Mouse (Mus musculus) kidney, embryonic 16.5 days (tissue): ENCODE results near the gene Dnmt3a. TPM values are rescaled to one million over a fixed set of nuclear protein-coding genes. Genes with fewer than 3 reads are reported as not detected.
"Not testable (repeated sequence)": the region's sequence is repeated elsewhere in the genome, so short reads cannot be mapped to it uniquely, and the experiment has no call there.

Experiments
- ATAC-seq: fragments of 200-750 bp; cut with Nextera tagmentation; 2 replicates; pipeline ENCODE4 v1.8.0; 2017; ENCODE audit warnings: moderate TSS enrichment; ENCODE audit not compliant: low FRiP score, low TSS enrichment
- H3K27ac ChIP-seq: fragments of 300-500 bp; sonication (generic); 2 replicates; pipeline ENCODE4 v1.5.1; 2014; ENCODE audit warnings: low read length
- H3K27me3 ChIP-seq: fragments of 300-500 bp; sonication (generic); 2 replicates; pipeline ENCODE4 v1.6.1; 2014; ENCODE audit warnings: low read length, control low read depth, mixed read lengths; ENCODE audit not compliant: insufficient read depth
- H3K36me3 ChIP-seq: fragments of 300-500 bp; sonication (generic); 2 replicates; pipeline ENCODE4 v1.6.1; 2014; ENCODE audit warnings: low read length, control low read depth, mixed read lengths; ENCODE audit not compliant: insufficient read depth
- H3K4me1 ChIP-seq: fragments of 300-500 bp; sonication (generic); 2 replicates; pipeline ENCODE4 v1.6.1; 2014; ENCODE audit warnings: low read length, control low read depth, mixed read lengths; ENCODE audit not compliant: insufficient read depth
- H3K4me2 ChIP-seq: fragments of 300-500 bp; sonication (generic); replicated peaks from 2 replicates; pipeline ENCODE4 v1.6.1; 2014; ENCODE audit warnings: low read depth, low read length
- H3K4me3 ChIP-seq: fragments of 300-500 bp; sonication (generic); 2 replicates; pipeline ENCODE4 v1.5.1; 2014; ENCODE audit warnings: mild to moderate bottlenecking, low read length
- H3K9ac ChIP-seq: fragments of 300-500 bp; sonication (generic); replicated peaks from 2 replicates; pipeline ENCODE4 v1.6.1; 2014; ENCODE audit warnings: low read length
- H3K9me3 ChIP-seq: fragments of 300-500 bp; sonication (generic); 2 replicates; pipeline ENCODE4 v1.6.1; 2016; ENCODE audit warnings: low read length, control low read depth
- WGBS: fragments of 180-500 bp; shearing (Covaris S2); extraction: QIAGEN DNeasy Blood & Tissue Kit; methylation state at CpG from one replicate; pipeline ENCODE4 v1.1.7; 2014; 5-methylcytosine and 5-hydroxymethylcytosine counted together
- polyA plus RNA-seq: library from polyadenylated mRNA; unstranded; fragments of >200 nt; fragmentation: Nextera tagmentation; extraction: Ambion mirVana; gene quantifications from 2 replicates; pipeline ENCODE4 v1.2.1, GENCODE M21; 2015

Gene Dnmt3a
- polyA plus RNA-seq, 1 experiment from 2014 or later = 88.1 TPM

DNA sequence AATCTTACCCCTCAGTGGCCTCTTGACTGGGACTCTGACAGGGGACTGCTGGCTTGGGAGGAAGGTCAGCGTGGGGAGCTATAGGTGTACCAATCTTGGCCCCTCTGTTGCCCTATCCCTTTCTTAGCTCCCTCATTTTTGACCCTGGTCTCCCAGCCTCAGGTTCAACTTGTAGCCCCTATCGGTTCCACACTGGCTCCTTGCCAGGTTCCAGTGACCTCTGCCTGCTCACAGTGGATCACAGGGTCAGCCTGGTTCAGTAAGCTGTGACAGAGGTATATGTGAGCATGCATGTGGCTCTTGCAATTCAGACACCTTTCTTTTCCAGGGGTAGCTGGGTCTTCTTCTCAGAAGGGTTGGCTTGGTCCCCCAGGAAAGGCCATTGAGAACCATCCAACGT is 110.0 kb downstream of the Dnmt3a start:
- H3K27ac ChIP-seq = no peak overlapping the region
- H3K4me2 ChIP-seq = no peak overlapping the region
- no peak for ATAC-seq
- no peaks in the 10 kb centered on the region for H3K27me3 ChIP-seq
- no peak overlapping the region for H3K9ac ChIP-seq
- peaks cover 6% of the 10 kb centered on the region; the same call in 1 of the 2 replicates for H3K36me3 ChIP-seq
- H3K4me1 ChIP-seq = peaks cover 9% of the 10 kb centered on the region
- 67% methylated on average over 3 of the region's 3 CpGs for WGBS
- no peak overlapping the region for H3K4me3 ChIP-seq
- H3K9me3 ChIP-seq = no peaks in the 10 kb centered on the region

DNA sequence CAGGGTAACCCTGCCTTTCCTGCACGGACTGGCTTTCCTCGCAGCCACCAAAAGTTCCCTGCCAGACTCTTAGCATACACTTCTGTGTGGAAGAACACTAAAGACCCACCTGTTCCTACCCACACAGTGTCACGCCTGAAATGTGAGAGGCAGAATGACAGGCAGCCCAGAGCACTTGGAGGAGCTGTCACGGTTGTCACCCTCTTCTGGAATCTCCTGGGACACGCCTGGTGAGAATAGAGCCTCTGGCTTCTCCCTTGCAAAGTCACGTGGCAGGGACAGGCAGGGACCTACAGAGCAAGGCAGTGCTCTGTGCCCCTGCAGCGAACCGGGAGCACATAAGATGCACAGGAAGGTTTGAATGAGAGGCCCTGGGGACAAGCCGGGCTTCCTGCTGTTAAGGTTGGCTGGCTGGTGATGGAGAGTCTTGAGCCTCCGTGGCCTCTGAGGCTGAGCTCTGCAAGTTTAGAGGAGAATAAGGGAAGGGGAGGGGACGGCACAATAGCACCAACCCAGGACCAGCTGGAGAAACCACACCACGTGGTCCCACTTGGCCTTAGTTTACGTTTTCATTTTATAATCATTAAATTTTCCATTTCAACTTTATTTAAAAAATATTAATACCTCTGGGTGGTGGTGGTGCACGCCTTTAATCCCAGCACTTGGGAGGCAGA is 112.0 kb downstream of the Dnmt3a start:
- Histone ChIP-seq H3K4me2 (peak overlapping the region; percentile 17), H3K9me3 (no peaks in the 10 kb centered on the region), H3K36me3 (peaks cover 6% of the 10 kb centered on the region; the same call in 1 of the 2 replicates), H3K4me1 (peaks cover 13% of the 10 kb centered on the region), H3K4me3 (no peak overlapping the region), H3K27ac (no peak overlapping the region), H3K9ac (0 out of 2 replicates have a peak overlapping the region, but pooled peaks have one; percentile 23), H3K27me3 (no peaks in the 10 kb centered on the region)
- WGBS = 22% methylated on average over 14 of the region's 14 CpGs
- peak; percentile 81 for ATAC-seq

DNA sequence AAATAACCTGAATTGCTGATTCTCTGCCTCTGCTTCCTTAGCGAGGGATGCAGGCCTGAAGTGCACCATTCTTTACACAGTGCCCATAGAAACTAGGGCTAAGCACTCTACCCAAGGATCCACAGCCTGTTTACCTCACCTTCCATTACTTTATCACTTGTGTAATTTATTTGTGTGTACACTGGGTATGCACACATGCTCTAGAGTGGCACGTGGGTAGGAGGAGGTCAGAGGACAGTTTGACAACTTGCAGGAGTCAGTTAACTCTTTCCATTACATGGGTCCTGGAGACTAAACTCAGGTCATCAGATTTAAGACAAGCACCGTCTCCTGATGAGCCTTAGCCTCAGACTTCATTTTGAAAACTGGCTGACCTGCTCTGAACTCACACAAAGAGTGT is 112.8 kb downstream of the Dnmt3a start:
- no peak overlapping the region for H3K4me2 ChIP-seq
- no peaks in the 10 kb centered on the region for H3K9me3 ChIP-seq
- no peak overlapping the region for H3K9ac ChIP-seq
- no peak for ATAC-seq
- H3K4me3 ChIP-seq = no peak overlapping the region
- peaks cover 13% of the 10 kb centered on the region for H3K4me1 ChIP-seq
- H3K27ac ChIP-seq = no peak overlapping the region
- 60% methylated on average over 3 of the region's 3 CpGs for WGBS
- peaks cover 6% of the 10 kb centered on the region; the same call in 1 of the 2 replicates for H3K36me3 ChIP-seq
- no peaks in the 10 kb centered on the region for H3K27me3 ChIP-seq

DNA sequence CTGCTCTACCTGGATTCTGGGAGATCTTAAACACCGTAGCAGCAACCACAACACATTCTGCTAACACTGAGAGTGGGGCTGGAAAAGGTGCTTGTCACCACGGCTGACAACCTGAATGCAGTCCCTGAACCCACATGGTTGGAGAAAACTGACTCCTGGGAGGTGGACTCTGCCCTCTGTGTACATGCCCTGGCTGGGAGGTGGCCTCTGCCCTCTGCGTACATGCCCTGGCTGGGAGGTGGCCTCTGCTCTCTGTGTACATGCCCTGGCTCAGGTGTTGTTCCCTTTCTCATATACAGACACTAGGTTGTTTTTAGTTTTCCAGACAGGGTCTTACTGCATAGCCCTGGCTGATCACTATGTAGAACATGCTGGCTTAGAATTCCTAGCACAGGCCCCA is 113.6 kb downstream of the Dnmt3a start:
- Histone ChIP-seq H3K4me2 (no peak overlapping the region), H3K4me3 (no peak overlapping the region), H3K9ac (no peak overlapping the region), H3K9me3 (no peaks in the 10 kb centered on the region), H3K27me3 (no peaks in the 10 kb centered on the region), H3K36me3 (peaks cover 5% of the 10 kb centered on the region; the same call in 1 of the 2 replicates), H3K4me1 (peaks cover 13% of the 10 kb centered on the region), H3K27ac (no peak overlapping the region)
- ATAC-seq = no peak
- 81% methylated on average over 3 of the region's 3 CpGs for whole genome bisulfite sequencing

DNA sequence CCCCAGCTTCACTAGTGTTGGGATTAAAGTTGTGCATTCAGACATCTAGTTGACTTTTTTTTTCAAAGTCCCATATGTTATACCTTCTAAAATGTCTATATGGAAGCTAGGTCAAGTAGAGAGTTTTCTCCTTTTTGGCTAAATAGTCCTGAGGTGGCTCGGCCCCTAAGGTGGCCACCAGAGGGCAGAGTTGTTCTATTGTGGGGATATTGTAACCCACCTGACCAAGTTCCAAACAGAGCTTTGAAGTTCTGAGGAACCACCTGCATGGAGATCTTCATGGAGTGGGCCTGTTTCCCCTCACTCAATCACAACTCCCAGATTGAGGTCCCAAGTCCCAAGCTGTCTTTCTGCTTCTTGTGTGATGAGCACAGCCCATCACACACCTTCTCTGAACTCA is 120.3 kb downstream of the Dnmt3a start:
- Histone ChIP-seq H3K27ac (no peak overlapping the region), H3K27me3 (no peaks in the 10 kb centered on the region), H3K4me2 (no peak overlapping the region), H3K36me3 (no peaks in the 10 kb centered on the region), H3K9ac (no peak overlapping the region), H3K9me3 (no peaks in the 10 kb centered on the region), H3K4me1 (0 out of 2 replicates have a peak, but pooled peaks cover 3% of the 10 kb centered on the region), H3K4me3 (no peak overlapping the region)
- WGBS = 0% methylated on average over 1 of the region's 1 CpGs
- ATAC-seq = peak; percentile 59; the same call in 1 of the 2 replicates

DNA sequence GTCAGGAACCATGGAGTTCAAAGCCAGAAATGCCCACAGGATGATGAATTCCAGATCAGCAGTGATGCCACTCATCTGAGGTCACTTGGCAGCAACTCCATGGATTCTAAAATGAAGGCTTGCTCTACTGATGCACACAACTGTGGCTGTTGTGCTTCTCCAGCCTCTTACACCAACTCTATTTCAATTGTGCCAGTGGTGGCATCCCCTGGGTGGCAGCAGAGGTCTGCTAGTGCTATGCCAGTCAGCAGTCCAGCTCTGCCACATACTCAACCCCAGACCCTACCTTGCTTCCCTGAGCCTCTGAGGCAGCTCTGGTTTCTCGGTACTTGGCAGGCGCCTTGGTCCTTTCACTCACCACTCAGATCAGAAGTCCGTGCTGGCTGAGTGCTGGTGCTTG is 123.0 kb downstream of the Dnmt3a start:
- Histone ChIP-seq H3K36me3 (no peaks in the 10 kb centered on the region), H3K27ac (no peak overlapping the region), H3K4me3 (no peak overlapping the region), H3K9me3 (no peaks in the 10 kb centered on the region), H3K4me2 (no peak overlapping the region), H3K27me3 (no peaks in the 10 kb centered on the region), H3K9ac (no peak overlapping the region), H3K4me1 (no peaks in the 10 kb centered on the region)
- 76% methylated on average over 3 of the region's 3 CpGs for WGBS
- no peak for ATAC-seq

DNA sequence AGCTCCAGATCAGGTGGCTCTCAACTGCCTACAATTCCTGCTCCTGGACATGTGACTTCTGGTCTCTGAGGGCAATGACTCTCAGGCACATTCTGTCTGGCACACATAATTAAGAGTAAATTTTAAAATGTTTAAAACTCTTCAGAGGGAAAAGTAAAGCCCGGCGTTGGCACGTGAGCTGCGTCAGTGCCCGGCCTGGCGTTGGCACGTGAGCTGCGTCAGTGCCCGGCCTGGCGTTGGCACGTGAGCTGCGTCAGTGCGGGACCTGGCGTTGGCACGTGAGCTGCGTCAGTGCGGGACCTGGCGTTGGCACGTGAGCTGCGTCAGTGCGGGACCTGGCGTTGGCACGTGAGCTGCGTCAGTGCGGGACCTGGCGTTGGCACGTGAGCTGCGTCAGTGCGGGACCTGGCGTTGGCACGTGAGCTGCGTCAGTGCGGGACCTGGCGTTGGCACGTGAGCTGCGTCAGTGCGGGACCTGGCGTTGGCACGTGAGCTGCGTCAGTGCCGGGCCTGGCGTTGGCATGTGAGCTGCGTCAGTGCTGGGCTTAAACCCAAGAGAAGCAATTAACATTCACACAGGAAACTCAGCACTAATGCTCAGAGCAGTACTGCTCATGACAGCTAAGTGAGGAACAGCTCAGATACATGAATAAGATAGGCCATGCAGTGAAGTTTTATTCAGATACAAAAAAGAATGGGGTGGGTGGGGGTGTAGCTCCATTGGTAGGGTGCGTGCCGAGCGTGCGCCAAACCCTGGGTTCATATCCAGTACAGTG is 124.5 kb downstream of the Dnmt3a start:
- 94% methylated on average over 34 of the region's 47 CpGs for WGBS
- ATAC-seq, H3K4me3 ChIP-seq, H3K4me2 ChIP-seq, H3K9me3 ChIP-seq, H3K27ac ChIP-seq, H3K4me1 ChIP-seq, H3K36me3 ChIP-seq, H3K27me3 ChIP-seq, H3K9ac ChIP-seq: not testable (repeated sequence)

DNA sequence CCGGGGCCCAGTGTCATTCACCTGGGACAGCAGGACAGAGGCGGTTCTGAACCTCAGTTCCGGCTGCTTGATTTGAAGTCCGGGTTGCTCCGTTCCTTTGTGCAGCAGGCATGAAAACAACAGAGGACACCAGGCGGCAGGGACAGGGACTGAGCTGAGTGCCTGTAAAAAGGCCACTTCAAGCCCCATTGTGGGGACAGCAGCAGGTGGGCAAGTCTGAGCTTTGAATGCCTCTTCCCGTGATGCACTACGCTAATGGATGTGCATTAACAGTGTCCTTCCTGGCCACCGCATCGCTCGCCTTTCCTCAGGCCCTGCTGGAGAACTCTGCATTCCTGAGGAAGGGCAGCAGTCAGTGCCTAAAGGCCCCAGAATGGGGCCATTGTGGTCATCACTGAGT is 136.2 kb downstream of the Dnmt3a start:
- 24% methylated on average over 11 of the region's 11 CpGs for WGBS
- no peaks in the 10 kb centered on the region for H3K27me3 ChIP-seq
- H3K4me3 ChIP-seq = no peak overlapping the region
- H3K9ac ChIP-seq = no peak overlapping the region
- no peaks in the 10 kb centered on the region for H3K36me3 ChIP-seq
- H3K27ac ChIP-seq = no peak overlapping the region
- no peaks in the 10 kb centered on the region for H3K9me3 ChIP-seq
- no peak for ATAC-seq
- H3K4me1 ChIP-seq = no peaks in the 10 kb centered on the region
- H3K4me2 ChIP-seq = no peak overlapping the region

DNA sequence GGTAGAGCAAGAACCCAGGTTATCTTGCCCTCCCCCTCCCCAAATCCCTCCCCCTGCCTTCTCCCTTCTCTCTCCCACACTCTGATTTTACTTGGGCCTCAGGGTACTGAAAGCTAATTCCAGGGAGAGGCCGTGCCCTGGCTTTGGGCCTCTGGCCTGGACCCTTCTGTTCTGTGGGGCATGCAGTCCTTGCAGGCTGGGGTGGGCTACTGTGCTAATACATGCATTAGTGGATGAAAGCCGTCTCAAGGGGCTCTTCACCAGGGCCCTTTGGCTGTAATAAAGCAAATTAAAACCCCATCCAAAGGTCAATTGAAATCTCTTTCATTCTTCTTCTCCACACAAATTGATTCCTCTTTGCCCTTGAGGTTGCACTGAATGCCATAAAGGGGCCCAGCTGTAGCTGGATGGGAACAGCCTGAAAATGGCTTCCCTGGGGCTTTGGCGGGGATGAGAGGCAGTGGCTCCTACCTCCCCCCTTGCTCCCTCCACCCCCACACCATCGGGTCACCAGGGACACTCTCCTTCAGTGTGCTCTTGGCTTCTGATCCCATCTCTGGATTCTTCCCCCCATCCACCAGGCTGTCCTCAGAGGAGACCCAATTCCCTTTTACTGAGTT is 138.8 kb downstream of the Dnmt3a start:
- ATAC-seq = no peak
- H3K9ac ChIP-seq = no peak overlapping the region
- H3K4me1 ChIP-seq = no peaks in the 10 kb centered on the region
- H3K9me3 ChIP-seq = no peaks in the 10 kb centered on the region
- WGBS = 43% methylated on average over 4 of the region's 4 CpGs
- H3K4me2 ChIP-seq = no peak overlapping the region
- no peak overlapping the region for H3K27ac ChIP-seq
- H3K4me3 ChIP-seq = no peak overlapping the region
- H3K27me3 ChIP-seq = no peaks in the 10 kb centered on the region
- H3K36me3 ChIP-seq = no peaks in the 10 kb centered on the region

DNA sequence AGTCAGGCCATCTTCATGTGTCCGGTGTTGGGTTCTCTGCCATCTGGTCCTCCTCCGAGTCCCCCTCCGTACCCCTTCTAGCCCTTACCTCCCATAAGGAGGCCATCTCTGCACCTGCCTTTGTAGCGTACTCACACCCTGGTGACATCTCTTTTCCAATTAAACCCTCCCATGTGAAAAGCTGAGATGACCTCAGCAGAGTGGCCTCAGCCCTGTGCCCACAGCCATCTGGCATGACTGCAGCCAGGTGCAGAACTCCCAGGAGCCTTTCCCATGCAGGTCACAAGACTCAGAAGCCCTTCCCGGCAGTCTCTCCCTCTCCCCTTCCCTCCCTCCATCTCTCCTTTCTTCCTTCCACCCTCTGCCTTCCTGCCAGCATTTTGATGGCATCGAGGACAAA is 141.7 kb downstream of the Dnmt3a start:
- Histone ChIP-seq H3K36me3 (no peaks in the 10 kb centered on the region), H3K9ac (no peak overlapping the region), H3K4me1 (no peaks in the 10 kb centered on the region), H3K27ac (no peak overlapping the region), H3K9me3 (no peaks in the 10 kb centered on the region), H3K4me2 (no peak overlapping the region), H3K4me3 (no peak overlapping the region), H3K27me3 (no peaks in the 10 kb centered on the region)
- WGBS = 59% methylated on average over 6 of the region's 6 CpGs
- ATAC-seq = no peak
